Mouse (Mus musculus) liver, embryonic 14.5 days (tissue): ENCODE data around the gene Gxylt2. TPM values are rescaled to one million over a fixed set of nuclear protein-coding genes. Genes with fewer than 3 reads are reported as not detected.

Source experiments
- ATAC-seq: fragments of 200-750 bp; cut with Nextera tagmentation; 2 replicates; pipeline ENCODE4 v1.8.0; 2017; ENCODE audit warnings: moderate number of reproducible peaks, mild to moderate bottlenecking, moderate library complexity; ENCODE audit not compliant: insufficient read depth
- DNase-seq, 3 experiments: peaks; one replicate each; pipeline ENCODE4 v3.0.0-alpha.2; 2012 to 2013; ENCODE audit warnings: low read depth in 3 of 3, low spot score in 3 of 3
- H3K27ac ChIP-seq: fragments of 300-500 bp; sonication (generic); 2 replicates; pipeline ENCODE4 v1.5.1; 2014; ENCODE audit warnings: moderate library complexity, mild to moderate bottlenecking, control low read depth, inconsistent platforms
- H3K27me3 ChIP-seq: fragments of 300-500 bp; sonication (generic); 2 replicates; pipeline ENCODE4 v1.6.1; 2014; ENCODE audit warnings: mild to moderate bottlenecking, low read length, moderate library complexity; ENCODE audit not compliant: control insufficient read depth, insufficient read depth
- H3K36me3 ChIP-seq: fragments of 300-500 bp; sonication (generic); replicated peaks from 2 replicates; pipeline ENCODE4 v1.6.1; 2014; ENCODE audit warnings: low read depth; ENCODE audit not compliant: control insufficient read depth, insufficient read depth
- H3K4me1 ChIP-seq, 2 experiments: fragments of 200-500 bp in 1 of 2; fragments of 300-500 bp in 1 of 2; sonication (generic) in 1 of 2; replicated peaks; 2 replicates each; pipeline ENCODE4 v1.6.1; 2012 to 2014; ENCODE audit warnings: antibody characterized with exemption in 1 of 2, inconsistent platforms in 1 of 2, low read length in 1 of 2; ENCODE audit not compliant: control insufficient read depth in 2 of 2, insufficient read depth in 2 of 2
- H3K4me2 ChIP-seq: fragments of 300-500 bp; sonication (generic); 2 replicates; pipeline ENCODE4 v1.6.1; 2014; ENCODE audit warnings: low read depth, mild to moderate bottlenecking, control low read depth, moderate library complexity
- H3K4me3 ChIP-seq, 2 experiments: fragments of 200-500 bp in 1 of 2; fragments of 300-500 bp in 1 of 2; sonication (generic) in 1 of 2; 2 replicates each; pipeline ENCODE4 v1.5.1; 2012 to 2014; ENCODE audit warnings: low read depth in 2 of 2, low read length in 2 of 2, mild to moderate bottlenecking in 2 of 2, control low read depth in 1 of 2, inconsistent platforms in 1 of 2, moderate library complexity in 1 of 2; ENCODE audit not compliant: insufficient read depth in 1 of 2
- H3K9ac ChIP-seq: fragments of 300-500 bp; sonication (generic); replicated peaks from 2 replicates; pipeline ENCODE4 v1.6.1; 2014; ENCODE audit warnings: mild to moderate bottlenecking, control low read depth, moderate library complexity
- H3K9me3 ChIP-seq: fragments of 300-500 bp; sonication (generic); 2 replicates; pipeline ENCODE4 v1.6.1; 2016; ENCODE audit warnings: low read length, mixed read lengths; ENCODE audit not compliant: control insufficient read depth
- CTCF ChIP-seq: IDR thresholded peaks from 2 replicates; pipeline ENCODE4 v1.5.1; 2016; ENCODE audit warnings: antibody characterized with exemption, low read depth, control low read depth
- EP300 ChIP-seq: IDR thresholded peaks from 2 replicates; pipeline ENCODE4 v1.6.1; 2016; ENCODE audit warnings: antibody characterized with exemption, low read depth
- WGBS: fragments of 180-500 bp; shearing (Covaris S2); extraction: QIAGEN DNeasy Blood & Tissue Kit; methylation state at CpG from one replicate; pipeline ENCODE4 v1.1.7; 2014; ENCODE audit not compliant: insufficient replicate concordance; 5-methylcytosine and 5-hydroxymethylcytosine counted together
- polyA plus RNA-seq, 2 experiments: library from polyadenylated mRNA; depleted of rRNA in 1 of 2; stranded (reverse) in 1 of 2; unstranded in 1 of 2; fragments of >200 nt; fragmentation: Nextera tagmentation in 1 of 2; extraction: Ambion mirVana in 1 of 2; gene quantifications; 2 replicates each; pipeline versions ENCODE4 v1.2.1 to v1.2.3; 2012 to 2014

Gene Gxylt2
- polyA plus RNA-seq, 2 experiments, result 0.04 TPM; not detected in 1

GRCm38 (mm10) chr6:100792055-100792659, 87.6 kb downstream of the Gxylt2 start:
- H3K9me3 ChIP-seq, result no peaks in the 10 kb centered on the region
- no peak overlapping the region for H3K4me3 ChIP-seq
- WGBS, result 33% methylated on average over 3 of the region's 3 CpGs
- TF ChIP-seq CTCF (no peak), EP300 (no peak)
- no peaks in the 10 kb centered on the region for H3K36me3 ChIP-seq
- H3K9ac ChIP-seq, result no peak overlapping the region
- DNase-seq, result no peak
- no peak for ATAC-seq
- H3K4me2 ChIP-seq, result no peak overlapping the region
- H3K27ac ChIP-seq, result no peak overlapping the region
- H3K4me1 ChIP-seq, result no peaks in the 10 kb centered on the region
- no peaks in the 10 kb centered on the region for H3K27me3 ChIP-seq

DNA sequence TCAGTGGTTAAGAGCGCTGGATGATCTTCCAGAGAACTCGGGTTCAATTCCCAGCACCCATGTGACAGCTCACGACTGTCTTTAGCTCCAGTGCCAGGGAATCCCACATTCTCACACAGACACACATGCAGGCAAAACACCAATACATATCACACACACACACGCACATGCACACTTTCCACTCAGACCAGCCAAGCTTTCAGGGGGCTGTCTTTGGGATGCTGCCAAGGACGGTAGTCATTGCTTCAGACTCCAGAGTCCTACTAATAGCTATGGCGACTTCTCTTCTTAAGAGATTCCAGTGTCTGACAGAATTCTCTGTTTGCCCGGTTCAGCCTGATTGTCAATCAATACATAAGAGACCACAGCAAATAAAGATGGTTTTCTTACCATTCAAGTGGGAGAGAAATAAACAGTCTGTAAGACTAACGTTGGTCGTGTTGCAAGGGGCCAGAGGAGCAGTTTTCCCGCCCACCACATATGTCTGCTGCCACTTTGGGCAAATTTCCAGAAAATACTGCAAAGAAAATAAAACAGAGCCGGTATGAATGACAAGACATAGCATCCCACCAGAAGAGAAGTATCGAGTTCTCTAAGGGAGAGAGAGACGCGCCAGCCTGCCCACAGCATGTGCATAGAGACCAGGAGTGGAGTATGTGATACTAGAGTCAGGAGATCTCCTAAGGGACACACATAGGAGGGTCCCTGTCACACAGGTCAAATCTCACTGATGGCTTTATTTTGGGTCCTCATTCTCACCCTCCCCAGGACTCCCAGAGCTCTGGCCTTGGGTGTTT, 88.6 kb downstream of the Gxylt2 start:
- H3K4me3 ChIP-seq, result no peak overlapping the region
- no peak for DNase-seq
- ATAC-seq, result no peak
- no peak overlapping the region for H3K9ac ChIP-seq
- H3K36me3 ChIP-seq, result no peaks in the 10 kb centered on the region
- TF ChIP-seq CTCF (no peak), EP300 (no peak)
- 64% methylated on average over 14 of the region's 14 CpGs for WGBS
- H3K4me2 ChIP-seq, result no peak overlapping the region
- H3K4me1 ChIP-seq, result no peaks in the 10 kb centered on the region
- H3K9me3 ChIP-seq, result no peaks in the 10 kb centered on the region
- no peak overlapping the region for H3K27ac ChIP-seq
- H3K27me3 ChIP-seq, result no peaks in the 10 kb centered on the region

DNA sequence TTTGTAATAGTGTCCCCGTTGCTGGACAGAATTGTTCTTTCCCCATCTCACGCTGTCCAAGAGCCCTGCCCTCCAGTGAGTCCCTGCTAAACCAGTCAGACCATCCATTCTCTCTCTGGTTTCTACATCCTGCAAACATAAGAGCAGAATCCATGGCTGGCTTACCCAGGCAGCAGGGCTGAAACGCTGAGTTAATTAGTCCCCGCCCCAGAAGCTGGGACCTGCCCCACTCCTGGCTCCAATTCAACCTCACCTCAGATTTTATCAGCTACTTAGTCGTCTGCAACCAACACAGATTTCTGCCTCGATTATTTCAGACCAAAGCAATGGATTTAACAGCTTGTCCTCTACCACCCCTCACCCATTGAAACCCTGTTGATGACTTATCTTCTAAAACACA, 91.3 kb downstream of the Gxylt2 start:
- WGBS, result 39% methylated on average over 6 of the region's 6 CpGs
- Histone ChIP-seq H3K4me2 (no peak overlapping the region), H3K9me3 (no peaks in the 10 kb centered on the region), H3K9ac (no peak overlapping the region), H3K27ac (no peak overlapping the region), H3K27me3 (no peaks in the 10 kb centered on the region), H3K4me3 (no peak overlapping the region), H3K36me3 (no peaks in the 10 kb centered on the region), H3K4me1 (no peaks in the 10 kb centered on the region)
- DNase-seq, result no peak
- ATAC-seq, result no peak
- no peak for TF ChIP-seq EP300
- no peak for TF ChIP-seq CTCF

DNA sequence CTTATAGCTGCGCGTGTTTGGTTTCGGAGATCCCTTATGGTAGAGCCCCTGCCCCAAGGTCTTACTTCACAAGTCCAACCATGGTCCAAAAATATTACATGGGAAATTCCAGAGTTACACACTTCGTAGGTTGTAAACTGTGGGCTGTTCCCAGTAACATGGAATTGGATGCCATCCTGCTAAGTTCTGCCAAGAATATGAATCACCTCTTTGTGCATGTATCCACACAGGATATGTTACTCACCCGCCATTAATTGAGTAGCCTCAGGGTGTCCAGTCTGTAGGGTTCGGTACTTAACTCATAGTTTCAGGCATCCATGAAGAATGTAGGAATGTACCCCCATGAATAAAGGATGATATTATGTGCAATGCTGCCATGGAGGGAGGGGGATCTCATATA, 94.8 kb downstream of the Gxylt2 start:
- TF ChIP-seq CTCF (no peak), EP300 (no peak)
- no peaks in the 10 kb centered on the region for H3K36me3 ChIP-seq
- no peak overlapping the region for H3K9ac ChIP-seq
- H3K27ac ChIP-seq, result no peak overlapping the region
- ATAC-seq, result no peak
- 74% methylated on average over 6 of the region's 6 CpGs for WGBS
- H3K4me2 ChIP-seq, result no peak overlapping the region
- DNase-seq, result no peak
- no peaks in the 10 kb centered on the region for H3K27me3 ChIP-seq
- no peak overlapping the region for H3K4me3 ChIP-seq
- H3K9me3 ChIP-seq, result no peaks in the 10 kb centered on the region
- H3K4me1 ChIP-seq, result no peaks in the 10 kb centered on the region

DNA sequence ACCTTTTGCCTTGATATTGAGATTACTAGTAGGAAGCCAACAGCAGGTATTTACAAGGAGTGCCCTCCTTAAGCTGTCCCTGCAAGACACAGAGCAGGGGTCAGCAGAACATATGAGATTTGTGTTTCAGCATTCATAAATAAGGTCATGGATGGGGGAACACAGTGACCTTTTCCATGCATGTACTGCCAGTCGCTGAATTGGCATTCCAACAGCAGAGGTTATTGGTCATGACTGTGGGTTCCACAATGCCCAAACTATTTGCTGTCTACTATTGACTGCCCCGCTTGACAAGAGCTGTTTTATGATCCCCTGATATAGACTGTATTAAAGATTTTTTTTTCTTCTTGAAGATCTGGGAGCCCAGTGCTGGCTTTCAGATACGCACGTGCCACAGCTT, 95.2 kb downstream of the Gxylt2 start:
- no peak for DNase-seq
- Histone ChIP-seq H3K9ac (no peak overlapping the region), H3K4me3 (no peak overlapping the region), H3K9me3 (no peaks in the 10 kb centered on the region), H3K27ac (no peak overlapping the region), H3K27me3 (no peaks in the 10 kb centered on the region), H3K36me3 (no peaks in the 10 kb centered on the region), H3K4me2 (no peak overlapping the region), H3K4me1 (no peaks in the 10 kb centered on the region)
- no peak for TF ChIP-seq EP300
- no peak for TF ChIP-seq CTCF
- WGBS, result 75% methylated on average over 4 of the region's 4 CpGs
- no peak for ATAC-seq
